In the genomic region with DNA sequence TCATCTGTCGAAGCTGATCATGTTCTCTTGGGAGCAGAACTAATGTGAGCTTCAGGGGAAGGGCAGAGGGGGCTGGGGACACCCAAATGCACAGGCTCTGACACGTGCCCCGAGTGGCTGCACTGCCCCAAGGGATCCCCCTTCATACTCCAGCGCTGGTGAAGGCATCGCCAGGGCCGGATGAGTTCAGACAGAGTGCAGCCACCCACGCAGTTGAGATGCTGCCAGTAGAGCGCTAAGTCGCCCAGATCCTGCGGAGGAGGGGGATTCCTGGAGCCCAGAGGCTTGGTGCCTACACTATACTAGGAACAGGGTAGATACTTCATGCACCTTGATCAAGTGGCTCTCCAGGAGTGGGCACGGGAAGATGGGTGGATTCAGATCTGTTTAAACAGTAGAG, we compare ENCODE assay signal across 9 mouse cellular contexts.
DNase-seq lines count a peak whose midpoint lies in the region; ATAC-seq lines count a peak whose summit lies in the region.
"Had no signal": no experiment of that assay in that cellular context is flagged by ENCODE, and none has a peak within 500 bp of the region (broad histone marks: within the 10 kb centered on the region; RNA-seq: fewer than 3 reads in every experiment).

No protein-coding gene starts in this region.

- H3K27ac ChIP-seq in neural tube, embryonic 14.5 days (ENCODE audit: low read depth, low read length), result no peak overlapping the region
- no peak overlapping the region for H3K27ac ChIP-seq in liver, embryonic 11.5 days (ENCODE audit: low read depth, low read length)

- DNase-seq in CD4-positive, CD25-positive, alpha-beta regulatory T cell, adult 2 months (ENCODE audit: low read depth, low spot score), result peak; percentile 15
- DNase-seq in left cerebral cortex, adult 18-20 months (ENCODE audit: low spot score in 2 of 2), result peak; percentile 34 to 70
- DNase-seq in left cerebral cortex, adult 11 months (ENCODE audit: low spot score), result no peak
- peak; percentile 15 to 51 for DNase-seq in heart, postnatal 14 days
- DNase-seq in spleen, postnatal 10 days (ENCODE audit: low spot score in 2 of 2), result no peak
- DNase-seq in liver, embryonic 11.5 days (ENCODE audit: low spot score), result no peak

- H3K9me3 ChIP-seq in neural tube, embryonic 14.5 days (ENCODE audit: control insufficient read depth, low read length), result no peaks in the 10 kb centered on the region
- no peaks in the 10 kb centered on the region for H3K9me3 ChIP-seq in liver, embryonic 11.5 days (ENCODE audit: control insufficient read depth, low read length)

- H3K4me3 ChIP-seq in neural tube, embryonic 14.5 days (ENCODE audit: low read depth, low read length), result no peak overlapping the region
- no peak overlapping the region for H3K4me3 ChIP-seq in liver, embryonic 11.5 days (ENCODE audit: low read depth, low read length)
- H3K4me3 ChIP-seq: myocyte had no signal

- H3K27me3 ChIP-seq in neural tube, embryonic 14.5 days (ENCODE audit: control insufficient read depth, insufficient read depth, low read length), result no peaks in the 10 kb centered on the region
- peaks cover 7% of the 10 kb centered on the region for H3K27me3 ChIP-seq in liver, embryonic 11.5 days (replicated peaks; ENCODE audit: control insufficient read depth, insufficient read depth, low read length)

- intact Hi-C loops in heart, postnatal 14 days (cut with DNase I), result no loop called here

- no peak for ATAC-seq in CD4-positive, CD25-positive, alpha-beta regulatory T cell, adult 4 months
- ATAC-seq in neural tube, embryonic 14.5 days (ENCODE audit: low read depth), result peak; percentile 49; the same call in 1 of the 2 replicates
- no peak for ATAC-seq in liver, embryonic 11.5 days (replicated peaks; ENCODE audit: low FRiP score)

- H3K36me3 ChIP-seq in neural tube, embryonic 14.5 days (ENCODE audit: control insufficient read depth, insufficient read depth, low read length), result no peaks in the 10 kb centered on the region
- H3K36me3 ChIP-seq in liver, embryonic 11.5 days (ENCODE audit: control insufficient read depth, insufficient read depth, low read length), result no peaks in the 10 kb centered on the region

- no peak overlapping the region for H3K4me2 ChIP-seq in neural tube, embryonic 14.5 days (ENCODE audit: low read depth, low read length)
- no peak overlapping the region for H3K4me2 ChIP-seq in liver, embryonic 11.5 days

- no peak overlapping the region for H3K9ac ChIP-seq in neural tube, embryonic 14.5 days (replicated peaks; ENCODE audit: low read depth, low read length)
- H3K9ac ChIP-seq in liver, embryonic 11.5 days (ENCODE audit: low read depth, low read length), result no peak overlapping the region

- WGBS in neural tube, embryonic 14.5 days, result 63% methylated on average over 11 of the region's 11 CpGs
- 67% methylated on average over 11 of the region's 11 CpGs for WGBS in liver, embryonic 11.5 days

- H3K4me1 ChIP-seq in neural tube, embryonic 14.5 days (ENCODE audit: control insufficient read depth, insufficient read depth, low read length), result peaks cover 6% of the 10 kb centered on the region; the same call in 1 of the 2 replicates
- H3K4me1 ChIP-seq in liver, embryonic 11.5 days (replicated peaks; ENCODE audit: control insufficient read depth, insufficient read depth, low read length), result no peaks in the 10 kb centered on the region

Comparison
In these comparisons a context has a peak if more than half of its experiments do, and no peak if none do; other contexts are left out.
1. DNase-seq: peak in CD4-positive, CD25-positive, alpha-beta regulatory T cell, adult 2 months (single experiment), left cerebral cortex, adult 18-20 months (2 of 2) and heart, postnatal 14 days (2 of 2); none in left cerebral cortex, adult 11 months (single experiment), spleen, postnatal 10 days (0 of 2) and liver, embryonic 11.5 days (single experiment).